Mouse (Mus musculus): ENCODE measurements around the gene Trpv4. TPM values are rescaled to one million over a fixed set of nuclear protein-coding genes. Genes with fewer than 3 reads are reported as not detected.

The Trpv4 gene
- polyA plus RNA-seq, 1 experiment from 2014 or later, result 2.1 TPM

DNA sequence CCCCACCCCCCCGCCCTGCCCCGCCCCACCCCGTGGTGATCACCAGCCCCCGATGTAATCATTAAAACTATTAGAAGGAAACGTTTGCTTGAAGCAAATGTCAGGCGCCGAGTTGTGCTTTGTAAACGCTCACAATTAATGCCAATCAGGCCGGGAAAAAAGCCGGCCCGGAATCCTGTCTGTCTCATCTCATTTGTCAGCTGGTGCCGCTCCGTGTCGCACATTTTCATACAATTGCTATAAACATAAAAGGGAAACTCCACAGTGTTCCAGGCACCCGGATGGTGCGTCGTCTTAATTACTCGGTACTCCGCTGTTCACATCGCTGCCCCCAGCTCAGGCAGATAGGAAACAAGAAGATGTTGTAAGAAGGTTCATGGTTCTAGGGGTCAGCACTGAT, 79.9 kb downstream of the Trpv4 start:
- Histone ChIP-seq H3K9me3 (ENCODE audit: control insufficient read depth, low read length) (no peaks in the 10 kb centered on the region), H3K4me1 (replicated peaks; ENCODE audit: control insufficient read depth, insufficient read depth) (peaks cover 3% of the 10 kb centered on the region), H3K36me3 (ENCODE audit: control insufficient read depth, insufficient read depth, low read length) (no peaks in the 10 kb centered on the region), H3K27me3 (ENCODE audit: control insufficient read depth, insufficient read depth, low read length) (no peaks in the 10 kb centered on the region), H3K27ac (replicated peaks) (no peak overlapping the region), H3K9ac (ENCODE audit: low read length) (no peak overlapping the region), H3K4me3 (ENCODE audit: low read depth, low read length) (no peak overlapping the region), H3K4me2 (replicated peaks; ENCODE audit: low read depth) (no peak overlapping the region)
- DNase-seq (ENCODE audit: low spot score), result no peak
- 40% methylated on average over 20 of the region's 20 CpGs for WGBS
- no peak for ATAC-seq (ENCODE audit: low FRiP score, low TSS enrichment)
- TF ChIP-seq CTCF (IDR thresholded peaks at IDR 0.05; ENCODE audit: low read depth), result no peak
- TF ChIP-seq EP300 (optimal IDR thresholded peaks at IDR 0.05), result no peak

DNA sequence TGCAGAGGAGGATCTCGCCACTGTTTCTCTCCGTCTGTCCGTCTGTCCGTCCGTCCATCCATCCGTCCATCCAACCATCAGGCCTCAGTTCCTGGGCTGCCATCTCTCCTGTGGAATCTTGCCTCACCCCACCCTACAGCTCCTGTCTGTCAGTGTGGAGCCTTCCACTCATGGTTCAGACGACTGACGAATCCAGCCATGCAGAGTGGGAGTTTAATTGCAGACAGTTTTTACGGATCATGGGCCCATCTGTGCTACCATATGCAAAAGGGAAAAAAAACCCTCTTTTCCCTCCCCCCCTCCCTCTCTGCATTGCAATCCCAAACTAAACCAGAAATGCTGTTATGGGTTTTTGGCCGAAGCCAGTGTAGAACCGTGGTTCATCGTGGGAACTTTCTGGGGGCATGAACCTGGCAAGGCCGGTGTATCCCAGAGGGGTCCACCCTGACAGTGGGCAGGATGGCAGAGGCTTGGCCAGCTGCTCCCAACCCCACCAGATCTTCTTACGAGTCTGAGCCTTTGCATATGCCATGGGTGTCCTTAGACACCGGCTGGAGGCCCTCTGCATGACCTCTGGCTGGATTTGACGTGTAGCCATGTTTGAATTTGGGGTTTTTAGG, 82.1 kb downstream of the Trpv4 start:
- 85% methylated on average over 16 of the region's 16 CpGs for WGBS
- no peak for TF ChIP-seq CTCF (IDR thresholded peaks at IDR 0.05; ENCODE audit: low read depth)
- no peak for TF ChIP-seq EP300 (optimal IDR thresholded peaks at IDR 0.05)
- Histone ChIP-seq H3K9me3 (ENCODE audit: control insufficient read depth, low read length) (no peaks in the 10 kb centered on the region), H3K4me1 (replicated peaks; ENCODE audit: control insufficient read depth, insufficient read depth) (peaks cover 3% of the 10 kb centered on the region), H3K27ac (replicated peaks) (no peak overlapping the region), H3K9ac (ENCODE audit: low read length) (no peak overlapping the region), H3K36me3 (ENCODE audit: control insufficient read depth, insufficient read depth, low read length) (no peaks in the 10 kb centered on the region), H3K4me3 (ENCODE audit: low read depth, low read length) (no peak overlapping the region), H3K27me3 (ENCODE audit: control insufficient read depth, insufficient read depth, low read length) (no peaks in the 10 kb centered on the region), H3K4me2 (replicated peaks; ENCODE audit: low read depth) (no peak overlapping the region)
- ATAC-seq (ENCODE audit: low FRiP score, low TSS enrichment), result no peak
- no peak for DNase-seq (ENCODE audit: low spot score)

DNA sequence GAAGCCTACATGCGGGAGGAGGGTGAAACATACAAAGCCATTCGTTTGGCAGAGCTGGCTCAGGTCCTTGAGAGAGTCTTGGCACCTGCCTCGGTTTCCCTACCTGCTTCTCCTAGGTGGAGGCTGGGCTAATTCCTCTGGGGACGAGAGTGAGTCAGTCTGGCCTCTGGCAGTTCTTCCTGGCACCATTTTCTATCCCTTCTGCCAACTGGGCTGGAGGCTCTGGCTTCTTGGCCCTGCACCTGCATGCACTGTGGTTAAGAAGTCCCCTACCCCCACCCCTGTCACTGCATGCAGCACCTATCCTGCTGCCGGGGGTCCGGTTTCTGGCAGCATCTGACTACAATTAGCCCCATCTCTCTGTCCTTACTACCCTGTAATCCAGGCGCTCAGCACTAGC, 82.7 kb downstream of the Trpv4 start:
- 73% methylated on average over 7 of the region's 7 CpGs for WGBS
- H3K27me3 ChIP-seq (ENCODE audit: control insufficient read depth, insufficient read depth, low read length), result no peaks in the 10 kb centered on the region

DNA sequence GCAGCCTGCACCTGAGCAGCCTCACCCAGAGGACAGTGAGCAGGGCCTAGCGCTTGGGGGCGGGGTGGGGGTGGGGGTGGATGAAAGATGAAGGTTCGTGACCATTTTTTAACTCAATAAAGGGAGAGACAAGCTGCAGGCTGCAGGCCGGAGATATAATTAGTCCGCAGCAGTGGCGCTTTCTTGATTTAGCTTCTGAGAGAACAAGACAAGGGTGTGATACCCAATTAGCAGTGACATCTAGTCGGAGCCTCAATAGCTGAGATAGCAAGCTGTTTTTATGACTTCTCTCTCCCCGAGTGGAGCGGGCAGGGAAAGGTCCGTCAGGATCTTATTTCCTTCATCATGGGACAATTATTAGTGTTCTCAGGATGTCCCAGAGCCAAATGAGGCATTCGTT, 83.2 kb downstream of the Trpv4 start:
- WGBS, result 64% methylated on average over 11 of the region's 11 CpGs
- H3K4me2 ChIP-seq (replicated peaks; ENCODE audit: low read depth), result no peak overlapping the region

More for the DNA sequence above, 82.7 kb downstream of the Trpv4 start:
- Histone ChIP-seq H3K9ac (ENCODE audit: low read length) (no peak overlapping the region), H3K27ac (replicated peaks) (no peak overlapping the region), H3K4me2 (replicated peaks; ENCODE audit: low read depth) (no peak overlapping the region), H3K4me1 (replicated peaks; ENCODE audit: control insufficient read depth, insufficient read depth) (peaks cover 3% of the 10 kb centered on the region), H3K36me3 (ENCODE audit: control insufficient read depth, insufficient read depth, low read length) (no peaks in the 10 kb centered on the region), H3K9me3 (ENCODE audit: control insufficient read depth, low read length) (no peaks in the 10 kb centered on the region), H3K4me3 (ENCODE audit: low read depth, low read length) (no peak overlapping the region)
- ATAC-seq (ENCODE audit: low FRiP score, low TSS enrichment), result no peak
- DNase-seq (ENCODE audit: low spot score), result no peak
- TF ChIP-seq CTCF (IDR thresholded peaks at IDR 0.05; ENCODE audit: low read depth) (no peak), EP300 (optimal IDR thresholded peaks at IDR 0.05) (no peak)

GRCm38 (mm10) chr5:114573920-114574628, 84.1 kb downstream of the Trpv4 start:
- 49% methylated on average over 12 of the region's 12 CpGs for WGBS
- ATAC-seq (ENCODE audit: low FRiP score, low TSS enrichment), result no peak
- no peaks in the 10 kb centered on the region for H3K27me3 ChIP-seq (ENCODE audit: control insufficient read depth, insufficient read depth, low read length)
- TF ChIP-seq CTCF (IDR thresholded peaks at IDR 0.05; ENCODE audit: low read depth) (no peak), EP300 (optimal IDR thresholded peaks at IDR 0.05) (no peak)
- H3K4me2 ChIP-seq (replicated peaks; ENCODE audit: low read depth), result no peak overlapping the region
- no peak overlapping the region for H3K4me3 ChIP-seq (ENCODE audit: low read depth, low read length)
- H3K36me3 ChIP-seq (ENCODE audit: control insufficient read depth, insufficient read depth, low read length), result no peaks in the 10 kb centered on the region
- no peak overlapping the region for H3K27ac ChIP-seq (replicated peaks)
- DNase-seq (ENCODE audit: low spot score), result no peak
- H3K9me3 ChIP-seq (ENCODE audit: control insufficient read depth, low read length), result no peaks in the 10 kb centered on the region
- no peak overlapping the region for H3K9ac ChIP-seq (ENCODE audit: low read length)
- H3K4me1 ChIP-seq (replicated peaks; ENCODE audit: control insufficient read depth, insufficient read depth), result peaks cover 6% of the 10 kb centered on the region

More for the DNA sequence above, 83.2 kb downstream of the Trpv4 start:
- Histone ChIP-seq H3K4me1 (replicated peaks; ENCODE audit: control insufficient read depth, insufficient read depth) (peaks cover 3% of the 10 kb centered on the region), H3K9me3 (ENCODE audit: control insufficient read depth, low read length) (no peaks in the 10 kb centered on the region), H3K27ac (replicated peaks) (no peak overlapping the region), H3K27me3 (ENCODE audit: control insufficient read depth, insufficient read depth, low read length) (no peaks in the 10 kb centered on the region), H3K4me3 (ENCODE audit: low read depth, low read length) (no peak overlapping the region), H3K9ac (ENCODE audit: low read length) (no peak overlapping the region), H3K36me3 (ENCODE audit: control insufficient read depth, insufficient read depth, low read length) (no peaks in the 10 kb centered on the region)
- no peak for TF ChIP-seq EP300 (optimal IDR thresholded peaks at IDR 0.05)
- TF ChIP-seq CTCF (IDR thresholded peaks at IDR 0.05; ENCODE audit: low read depth), result no peak
- ATAC-seq (ENCODE audit: low FRiP score, low TSS enrichment) (no peak), DNase-seq (ENCODE audit: low spot score) (no peak)

DNA sequence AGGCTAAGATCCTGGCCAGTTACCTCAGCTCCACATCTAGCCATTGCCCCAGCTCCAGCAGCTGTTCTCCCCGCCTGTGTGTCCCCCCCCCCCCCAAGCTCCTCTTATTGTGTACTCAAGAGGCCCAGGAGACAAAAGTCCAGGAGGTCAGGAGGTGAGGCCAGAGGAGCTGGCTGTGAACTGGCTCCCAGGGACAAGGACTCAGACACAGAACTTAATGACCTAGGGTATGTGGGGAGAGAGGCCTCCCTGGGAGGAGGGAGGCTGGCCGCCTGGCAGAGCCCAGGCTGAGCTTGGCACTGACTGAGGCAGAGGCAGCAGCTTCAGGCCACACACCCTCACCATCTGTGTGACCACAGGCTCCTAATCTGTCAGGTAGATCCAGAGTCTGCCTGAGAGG, 85.2 kb downstream of the Trpv4 start:
- WGBS, result 63% methylated on average over 1 of the region's 2 CpGs
- Histone ChIP-seq H3K4me2 (replicated peaks; ENCODE audit: low read depth) (no peak overlapping the region), H3K9me3 (ENCODE audit: control insufficient read depth, low read length) (no peaks in the 10 kb centered on the region), H3K9ac (ENCODE audit: low read length) (no peak overlapping the region), H3K4me1 (replicated peaks; ENCODE audit: control insufficient read depth, insufficient read depth) (peaks cover 6% of the 10 kb centered on the region), H3K4me3 (ENCODE audit: low read depth, low read length) (no peak overlapping the region), H3K27ac (replicated peaks) (no peak overlapping the region), H3K36me3 (ENCODE audit: control insufficient read depth, insufficient read depth, low read length) (no peaks in the 10 kb centered on the region), H3K27me3 (ENCODE audit: control insufficient read depth, insufficient read depth, low read length) (no peaks in the 10 kb centered on the region)
- TF ChIP-seq EP300 (optimal IDR thresholded peaks at IDR 0.05) (no peak), CTCF (IDR thresholded peaks at IDR 0.05; ENCODE audit: low read depth) (no peak)
- ATAC-seq (ENCODE audit: low FRiP score, low TSS enrichment) (no peak), DNase-seq (ENCODE audit: low spot score) (no peak)

Other genes with a start within 250 kb of the Trpv4 start
- 11.4 and 12.4 TPM in 2 replicates for gene Mmab, start 214.4 kb downstream of the Trpv4 start, polyA plus RNA-seq (2015; fragmentation: Nextera tagmentation; extraction: Ambion mirVana)
- gene Mvk, start 214.2 kb downstream of the Trpv4 start, polyA plus RNA-seq (2015; fragmentation: Nextera tagmentation; extraction: Ambion mirVana), result 60.1 and 64.4 TPM in 2 replicates
- gene Fam222a, start 90.4 kb downstream of the Trpv4 start, polyA plus RNA-seq (2015; fragmentation: Nextera tagmentation; extraction: Ambion mirVana), result 0.79 and 0.98 TPM in 2 replicates
- 482 and 496 TPM in 2 replicates for gene Gltp, start 32.6 kb upstream of the Trpv4 start, polyA plus RNA-seq (2015; fragmentation: Nextera tagmentation; extraction: Ambion mirVana)
- 4.6 and 5.8 TPM in 2 replicates for gene Tchp, start 49.3 kb upstream of the Trpv4 start, polyA plus RNA-seq (2015; fragmentation: Nextera tagmentation; extraction: Ambion mirVana)
- 36.4 and 41.7 TPM in 2 replicates for gene Ankrd13a, start 116.3 kb upstream of the Trpv4 start, polyA plus RNA-seq (2015; fragmentation: Nextera tagmentation; extraction: Ambion mirVana)
- 14.2 and 16.1 TPM in 2 replicates for gene Git2, start 117.1 kb upstream of the Trpv4 start, polyA plus RNA-seq (2015; fragmentation: Nextera tagmentation; extraction: Ambion mirVana)
- gene 1500011B03Rik, start 165.0 kb upstream of the Trpv4 start, polyA plus RNA-seq (2015; fragmentation: Nextera tagmentation; extraction: Ambion mirVana), result 110 and 118 TPM in 2 replicates
- gene 4930519G04Rik, start 195.2 kb upstream of the Trpv4 start, polyA plus RNA-seq (2015; fragmentation: Nextera tagmentation; extraction: Ambion mirVana), result 0.05 TPM in 1 of 2 replicates, not detected in the other
- 0.06 and 0.15 TPM in 2 replicates for gene Gm9936, start 200.3 kb upstream of the Trpv4 start, polyA plus RNA-seq (2015; fragmentation: Nextera tagmentation; extraction: Ambion mirVana)
- gene Oasl2, start 238.5 kb upstream of the Trpv4 start, polyA plus RNA-seq (2015; fragmentation: Nextera tagmentation; extraction: Ambion mirVana), result 20.1 and 22.3 TPM in 2 replicates